Mouse (Mus musculus): ENCODE data around the gene Cacna2d4.
"Not testable (repeated sequence)": the region's sequence is repeated elsewhere in the genome, so short reads cannot be mapped to it uniquely, and the experiment has no call there.

Gene Cacna2d4

DNA sequence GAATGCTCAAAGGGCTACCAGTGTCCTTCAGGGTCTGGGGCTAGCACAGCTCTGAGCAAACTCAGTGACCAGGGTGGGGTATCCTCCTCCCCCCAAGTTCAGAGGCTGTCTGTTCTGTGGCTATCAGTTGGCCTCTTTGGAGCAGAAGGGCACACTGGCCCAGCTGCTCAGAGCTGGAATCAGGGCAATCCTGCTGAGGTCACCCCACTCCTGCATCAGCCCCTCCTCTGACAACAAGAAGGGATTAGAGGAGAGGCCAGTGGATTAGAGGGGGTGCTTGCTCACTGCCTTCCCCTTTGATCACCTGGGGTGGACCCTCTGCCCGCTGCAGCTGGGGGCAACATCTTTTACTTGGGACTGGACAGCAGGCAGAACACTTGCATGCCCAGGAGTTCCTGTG, at the start of gene Cacna2d4:
Cacna2d4 (plus strand) TSS at position 286 of the 400 bp plus-strand sequence.
- no peak for DNase-seq

DNA sequence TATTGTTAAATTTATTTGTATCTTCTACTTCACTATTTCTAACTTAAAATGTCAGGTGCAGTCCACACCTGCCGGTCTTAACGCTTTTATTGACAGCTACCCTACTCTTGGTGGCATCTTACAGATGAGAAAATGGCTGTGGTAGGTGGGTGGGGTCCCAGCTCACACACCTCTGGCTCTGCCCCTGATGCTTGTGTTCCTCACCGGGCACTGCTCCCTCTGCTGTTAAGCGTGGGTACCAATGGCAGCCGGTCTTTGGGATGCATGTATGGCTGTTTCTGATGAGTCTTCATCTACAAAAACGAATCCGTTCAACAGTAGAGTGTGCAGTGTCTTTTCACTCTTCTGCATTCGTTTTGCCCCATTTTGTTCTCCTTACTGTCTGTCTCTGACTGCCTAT, 49.7 kb upstream of the Cacna2d4 start:
- no peak for DNase-seq

DNA sequence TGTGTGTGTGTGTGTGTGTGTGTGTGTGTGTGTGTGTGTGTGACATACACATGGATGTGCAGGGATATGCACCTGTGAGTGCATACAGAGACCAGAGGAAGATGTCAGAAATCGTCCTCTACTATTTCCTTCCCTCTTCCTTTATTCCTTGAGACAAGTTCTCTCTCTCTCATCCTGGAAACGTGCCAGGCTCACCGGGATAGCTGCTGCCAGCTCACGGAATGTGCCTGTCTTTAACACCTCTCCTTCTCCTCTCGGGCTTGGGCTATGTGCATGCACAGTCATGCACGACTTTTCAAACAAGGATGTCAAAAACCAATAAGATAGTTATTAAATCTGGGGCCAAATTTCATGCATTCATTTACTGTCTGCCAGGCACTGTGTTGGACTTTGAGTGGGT, 48.7 kb upstream of the Cacna2d4 start:
- no peak for DNase-seq

DNA sequence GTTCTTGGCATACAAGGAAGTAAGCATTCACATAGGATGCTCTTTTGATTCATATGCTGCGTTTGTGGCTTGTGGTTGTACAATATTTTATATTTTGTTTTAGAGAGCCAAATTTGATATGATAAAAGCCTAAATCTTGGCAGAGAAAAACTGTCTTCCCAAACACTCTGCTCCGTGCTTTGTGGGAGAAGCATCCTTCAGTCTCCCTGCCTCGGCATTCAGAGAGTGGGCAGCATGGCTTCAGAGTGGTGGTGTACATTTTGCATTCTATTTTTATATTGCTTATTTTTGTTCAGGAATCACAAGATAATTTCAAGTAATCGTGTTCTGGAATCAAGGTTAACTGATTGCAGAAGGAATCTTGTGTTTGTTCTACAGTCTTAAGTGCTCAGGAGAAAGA, 44.8 kb upstream of the Cacna2d4 start:
- no peak for DNase-seq

DNA sequence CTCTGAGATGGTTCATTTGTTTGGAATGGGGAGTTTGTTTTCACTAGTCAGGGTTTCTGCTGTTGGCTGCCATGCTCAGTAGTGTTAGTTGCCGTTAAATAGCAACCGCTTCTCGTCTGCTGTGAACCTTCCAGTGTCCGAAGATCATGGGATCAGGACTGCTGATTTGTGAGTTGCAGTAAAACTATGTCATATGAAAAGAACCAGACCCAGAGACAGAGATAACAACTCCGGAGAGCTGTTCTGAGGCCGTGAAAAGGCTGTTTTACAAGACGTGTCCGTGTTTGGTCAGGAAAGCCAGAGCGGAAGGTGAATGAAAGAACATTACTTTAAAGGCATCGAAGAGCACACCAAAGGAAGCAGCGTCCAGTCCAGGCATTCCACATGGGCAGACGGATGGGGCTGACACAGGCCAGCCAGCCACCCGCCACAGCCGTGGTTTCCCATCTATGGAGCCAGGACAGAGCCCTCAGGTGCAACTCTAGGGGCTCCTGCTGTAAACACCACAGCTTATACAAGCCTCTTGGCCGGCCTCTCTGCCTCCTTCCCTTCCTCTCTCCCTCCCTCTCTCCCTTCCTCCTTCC, 42.7 kb upstream of the Cacna2d4 start:
- DNase-seq = no peak

DNA sequence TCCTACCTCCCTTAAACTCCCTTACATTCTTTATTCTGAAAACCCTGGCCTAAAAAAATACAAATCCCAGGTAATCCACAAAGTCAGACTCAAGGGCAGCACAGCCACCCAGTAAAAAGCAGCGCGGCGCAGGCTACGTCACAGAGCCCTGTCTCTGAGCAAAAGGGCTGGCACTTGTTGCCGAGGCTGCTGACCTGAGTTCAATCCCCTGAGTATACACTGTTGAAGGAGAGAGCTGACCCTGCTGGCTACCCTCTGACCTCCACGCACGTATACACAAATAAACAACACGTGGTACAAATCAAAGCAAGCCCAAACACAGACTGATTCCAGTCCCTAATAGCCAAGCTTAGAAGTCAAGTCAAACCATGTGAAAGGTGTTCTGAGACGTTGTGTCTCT, 42.2 kb upstream of the Cacna2d4 start:
- no peak for DNase-seq

DNA sequence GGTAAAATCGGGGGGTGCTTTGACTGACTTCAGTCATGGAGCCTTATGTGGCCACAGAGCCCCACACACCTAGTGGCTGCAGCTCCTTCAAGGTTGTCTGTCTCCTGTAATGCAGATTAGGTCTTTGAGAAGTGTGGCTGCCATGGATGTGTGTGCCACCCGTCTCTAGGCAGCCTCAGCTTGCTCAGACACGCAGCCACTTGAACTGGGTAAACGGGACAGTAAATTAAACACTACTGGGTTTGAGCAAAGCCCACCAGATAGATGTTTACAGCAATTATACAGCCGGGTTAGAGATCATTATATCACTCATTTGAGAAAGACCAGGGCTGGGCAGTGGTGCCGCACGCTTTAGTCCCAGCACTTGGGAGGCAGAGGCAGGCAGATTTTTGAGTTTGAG, 41.7 kb upstream of the Cacna2d4 start:
- DNase-seq = no peak

DNA sequence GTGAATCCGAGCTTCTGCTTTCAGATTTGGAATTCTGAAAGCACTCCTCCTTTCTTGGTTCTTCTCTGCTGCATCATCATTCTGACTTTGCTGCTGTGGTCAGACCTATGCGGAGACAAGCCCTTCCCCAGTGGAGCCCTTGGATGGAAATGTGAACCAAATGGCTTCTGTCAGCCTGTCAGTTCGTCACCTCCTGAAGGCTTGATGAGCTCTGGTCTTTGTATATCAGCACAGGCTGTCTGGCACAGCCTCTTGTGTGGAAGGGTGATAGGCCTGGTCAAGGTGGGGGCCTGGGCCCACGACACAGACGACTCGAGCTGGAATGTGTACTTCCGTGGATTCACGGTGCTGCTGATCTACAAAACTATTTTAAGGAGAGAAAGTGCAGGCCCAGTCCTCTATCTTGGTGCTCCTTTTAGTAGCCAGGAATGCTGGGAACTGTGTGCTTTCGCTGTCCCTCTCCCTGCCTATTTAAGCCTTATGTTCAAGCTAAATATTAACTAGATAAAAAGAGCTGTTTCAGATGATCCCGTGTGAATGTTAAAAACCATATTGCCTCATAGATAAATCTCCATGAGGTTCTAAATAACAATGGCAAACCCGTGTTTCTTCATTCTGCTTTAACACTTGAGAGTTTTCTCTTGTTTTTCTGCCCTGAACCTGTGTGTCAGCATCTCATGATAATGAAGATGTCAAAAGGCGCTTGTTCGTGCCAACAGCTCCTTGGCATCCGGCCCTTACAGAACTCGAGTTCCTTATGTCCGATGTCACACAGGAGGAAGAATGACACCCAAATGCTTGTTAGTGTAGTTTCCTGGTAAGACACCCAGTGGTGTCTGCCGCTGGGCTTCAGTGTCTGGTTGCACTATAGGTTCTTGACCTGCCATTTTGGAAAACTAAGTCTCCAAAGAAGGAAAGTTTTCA, 39.7 kb upstream of the Cacna2d4 start, which contains the start of gene Cacna1c:
Cacna1c (minus strand) TSS at position 37 of the 924 bp plus-strand sequence.
- DNase-seq = no peak

DNA sequence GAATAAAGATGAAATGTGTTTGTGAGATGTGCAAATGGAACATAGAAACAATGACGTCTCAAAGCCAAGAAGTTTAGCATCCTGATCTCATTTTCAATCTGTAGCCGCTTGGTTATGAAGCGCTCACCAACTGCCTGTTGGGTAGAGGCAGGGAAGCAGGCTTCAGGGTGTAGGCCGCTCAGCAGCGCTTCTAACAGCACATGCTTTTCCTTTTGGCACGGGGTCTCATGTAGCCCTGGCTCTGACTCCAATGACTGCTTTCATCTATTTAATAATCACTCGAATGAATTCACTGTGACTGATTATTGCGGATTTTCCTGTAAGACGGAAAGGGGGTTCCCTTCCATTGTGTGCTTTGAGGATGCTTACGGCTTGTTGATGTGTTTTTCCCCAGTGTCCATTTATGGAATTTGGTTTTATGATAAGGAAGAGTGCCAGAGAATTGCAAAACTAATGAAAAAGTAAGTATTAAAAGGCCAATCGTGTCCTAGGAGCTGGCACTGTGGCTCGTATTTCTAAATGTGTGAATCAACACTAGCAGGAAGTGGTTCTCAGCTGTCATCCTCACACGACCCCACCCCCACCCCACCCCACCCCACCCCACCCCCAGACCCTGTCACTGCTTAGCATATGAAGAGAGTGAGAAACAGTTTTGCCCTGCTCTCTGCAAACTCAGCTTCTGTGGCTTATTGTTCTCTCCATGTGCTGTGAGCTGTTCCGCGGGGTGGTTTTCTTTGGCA, 37.6 kb upstream of the Cacna2d4 start:
- DNase-seq = no peak

DNA sequence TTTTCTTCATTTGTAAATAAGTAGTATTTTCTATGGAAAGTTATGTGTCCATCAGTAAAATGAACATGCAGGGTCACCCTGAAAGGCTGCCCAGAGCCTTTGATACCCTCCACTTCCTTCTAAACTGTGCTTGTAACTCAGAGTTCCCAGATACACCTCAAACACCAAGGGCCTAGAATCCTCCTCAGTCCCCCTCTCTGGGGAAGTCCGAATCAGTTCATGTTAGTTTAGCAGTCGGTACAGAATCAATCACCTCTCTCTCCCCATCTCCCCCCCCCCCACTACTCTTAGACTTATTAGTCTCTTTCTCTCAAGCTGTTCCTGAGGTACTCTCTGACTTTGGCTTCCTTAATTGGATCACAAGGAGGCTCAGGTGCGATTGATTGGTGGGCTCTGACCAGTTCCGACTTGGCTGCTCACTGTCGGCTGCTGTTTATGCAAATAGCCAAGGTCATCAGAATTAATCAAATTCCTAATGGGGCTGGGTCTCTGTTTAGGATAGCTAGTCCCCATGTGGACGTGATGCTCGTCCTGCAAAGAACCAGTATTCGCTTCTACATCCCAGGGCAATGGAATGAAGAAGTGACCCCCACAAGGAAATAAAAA, 36.9 kb upstream of the Cacna2d4 start:
- no peak for DNase-seq

DNA sequence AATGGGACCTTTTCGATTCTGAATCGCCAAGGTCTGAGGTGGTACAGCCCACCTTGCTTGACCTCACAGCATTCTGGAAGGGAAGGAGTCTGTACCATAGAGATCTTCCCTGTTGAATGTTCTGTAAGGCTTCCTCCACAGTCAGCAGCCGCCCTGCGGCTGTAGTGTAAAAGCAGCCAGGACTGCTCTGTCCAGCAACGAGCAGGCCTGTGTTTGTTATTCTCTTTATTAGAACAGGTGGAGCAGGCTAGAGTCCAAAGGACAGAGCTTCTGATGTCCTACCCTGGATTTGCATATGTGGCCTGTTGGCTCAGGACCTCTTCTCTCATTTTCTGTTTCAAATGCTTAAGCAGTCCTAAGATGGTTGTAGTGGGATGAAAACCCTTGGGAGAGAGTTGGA, 36.0 kb upstream of the Cacna2d4 start:
- DNase-seq = no peak

DNA sequence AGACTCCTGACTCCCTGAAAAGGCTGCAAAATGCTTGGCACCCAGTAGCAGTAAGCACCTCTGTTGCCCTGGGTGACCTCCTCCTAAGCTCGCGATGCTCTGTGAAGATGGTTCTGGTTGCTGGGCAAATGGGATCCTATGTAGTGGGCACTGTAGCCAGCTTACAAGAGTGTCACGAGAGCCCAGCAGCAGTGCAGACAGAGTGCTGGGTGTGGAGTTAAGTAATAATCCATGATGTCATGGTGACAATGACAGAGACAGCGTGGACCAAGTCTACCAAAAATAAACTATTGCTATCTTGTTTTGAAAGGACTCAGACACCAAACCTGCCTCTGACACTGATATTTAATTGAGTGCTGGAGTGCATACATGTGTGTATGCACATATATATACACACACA, 34.8 kb upstream of the Cacna2d4 start:
- no peak for DNase-seq

DNA sequence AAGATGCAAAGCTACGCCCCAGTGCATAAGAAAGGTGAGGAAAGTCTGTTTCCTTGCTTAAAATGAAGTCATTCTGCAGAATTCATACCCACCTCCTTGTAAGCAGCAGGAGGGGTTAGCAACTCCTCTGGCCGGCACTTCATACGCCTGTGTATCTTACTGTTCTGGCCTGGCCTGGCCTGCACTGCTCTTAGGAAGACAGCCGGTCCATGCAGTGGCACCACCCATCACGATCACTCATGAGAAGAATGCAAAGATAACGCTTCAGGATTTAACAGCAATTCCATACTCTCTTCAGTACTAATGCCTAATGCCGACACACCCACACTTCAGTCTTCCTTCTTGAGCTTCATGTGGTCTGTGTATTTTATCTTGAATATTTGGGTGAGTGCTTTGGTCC, 32.0 kb upstream of the Cacna2d4 start:
- DNase-seq = no peak

DNA sequence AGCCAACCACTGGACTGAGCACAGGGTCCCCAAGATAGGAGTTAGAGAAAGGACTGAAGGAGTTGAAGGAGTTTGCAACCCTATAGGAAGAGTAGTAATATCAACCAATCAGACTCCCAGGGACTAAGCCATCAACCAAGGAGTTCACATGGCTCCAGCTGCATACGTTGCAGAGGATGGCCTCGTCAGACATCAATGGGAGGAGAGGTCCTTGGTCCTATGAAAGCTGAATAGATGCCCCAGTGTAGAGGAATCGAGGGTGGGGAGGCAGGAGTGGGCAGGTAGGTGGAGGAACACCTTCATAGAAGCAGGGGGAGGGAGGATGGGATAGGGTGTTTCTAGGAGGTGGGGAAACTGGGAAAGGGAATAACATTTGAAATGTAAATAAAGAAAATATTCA, 31.4 kb upstream of the Cacna2d4 start:
- no peak for DNase-seq

DNA sequence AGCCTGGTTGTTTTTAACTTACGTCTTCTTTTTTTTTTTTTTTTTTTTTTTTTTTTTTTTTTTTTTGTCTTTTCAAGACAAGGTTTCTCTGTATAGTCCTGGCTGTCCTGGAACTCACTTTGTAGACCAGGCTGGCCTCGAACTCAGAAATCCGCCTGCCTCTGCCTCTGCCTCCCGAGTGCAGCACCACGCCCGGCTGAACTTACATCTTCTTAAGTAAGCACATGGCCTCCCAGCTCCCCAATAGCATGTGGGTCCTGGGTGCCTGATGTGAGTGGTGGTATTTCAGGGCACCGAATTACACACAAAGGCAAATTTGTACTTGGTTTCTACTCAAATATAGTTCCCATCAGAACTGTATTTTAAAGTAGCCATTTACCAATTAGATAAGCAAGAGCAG, 30.3 kb upstream of the Cacna2d4 start:
- not testable (repeated sequence) for DNase-seq

DNA sequence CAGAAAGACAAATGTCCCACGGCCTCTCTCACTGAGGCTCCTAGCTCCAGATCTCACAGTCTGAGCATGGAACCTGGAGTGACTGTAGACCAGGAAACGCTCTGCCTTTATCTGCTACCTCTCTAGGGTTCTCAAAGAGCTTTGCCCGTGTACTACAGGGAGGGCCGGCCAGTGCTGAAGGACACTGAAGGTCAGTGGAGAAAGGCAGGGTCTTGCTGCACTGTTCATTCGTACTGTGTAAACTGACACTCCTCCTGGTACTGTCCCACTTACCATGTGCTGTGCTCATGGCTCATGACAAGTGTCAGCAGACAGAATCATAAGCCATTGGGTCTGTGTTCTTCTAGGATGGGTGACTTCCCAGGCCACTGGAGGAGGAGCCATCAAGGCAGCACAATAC, 23.0 kb upstream of the Cacna2d4 start:
- no peak for DNase-seq

DNA sequence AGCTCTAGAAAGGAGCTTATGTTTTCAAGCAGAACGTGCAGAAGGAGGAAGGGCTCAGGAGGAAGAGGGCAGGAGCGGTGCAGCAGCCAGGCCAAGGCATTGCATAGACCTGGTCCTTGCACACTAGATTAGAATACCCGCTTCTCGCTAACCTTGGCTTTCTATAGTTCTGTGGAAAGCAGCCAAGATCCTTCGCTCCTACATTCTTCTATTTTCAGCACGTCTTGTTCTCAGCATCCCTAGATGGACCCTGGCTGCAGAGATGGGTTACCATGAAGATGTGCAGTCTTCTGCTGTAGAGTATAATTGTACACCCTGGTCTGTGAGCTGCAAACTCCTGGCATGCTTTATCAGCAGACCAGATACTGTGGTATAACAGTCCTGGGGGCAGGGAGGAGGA, 22.1 kb upstream of the Cacna2d4 start:
- no peak for DNase-seq

DNA sequence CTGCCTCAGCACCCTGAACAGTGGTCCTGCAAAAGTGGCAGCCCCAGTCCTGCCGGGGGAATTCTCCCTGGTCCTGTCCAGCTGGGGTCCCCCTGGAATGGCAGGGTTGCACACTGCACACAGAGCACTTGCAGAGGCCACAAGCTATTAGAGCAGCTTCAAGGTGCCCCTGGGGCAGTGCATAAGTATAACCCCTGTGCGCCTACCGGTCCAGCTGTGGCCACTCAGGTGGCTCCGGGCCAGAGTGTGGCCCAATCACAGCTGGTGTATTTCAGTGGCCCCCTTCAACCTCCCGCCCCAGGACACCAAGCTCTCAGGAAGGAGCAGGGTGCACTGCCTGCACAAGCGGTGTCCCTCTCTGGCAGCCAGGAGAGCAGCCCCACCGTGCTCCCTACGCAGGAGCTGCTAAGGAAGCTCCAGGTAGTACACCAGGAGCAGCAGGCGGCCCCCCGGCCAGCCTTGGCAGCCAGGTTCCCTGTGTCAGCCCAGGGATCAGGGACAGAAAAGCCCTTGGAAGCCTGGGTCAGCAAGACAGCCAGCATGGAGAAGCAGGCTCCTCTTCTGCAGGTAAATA, 21.2 kb upstream of the Cacna2d4 start:
- DNase-seq = no peak

DNA sequence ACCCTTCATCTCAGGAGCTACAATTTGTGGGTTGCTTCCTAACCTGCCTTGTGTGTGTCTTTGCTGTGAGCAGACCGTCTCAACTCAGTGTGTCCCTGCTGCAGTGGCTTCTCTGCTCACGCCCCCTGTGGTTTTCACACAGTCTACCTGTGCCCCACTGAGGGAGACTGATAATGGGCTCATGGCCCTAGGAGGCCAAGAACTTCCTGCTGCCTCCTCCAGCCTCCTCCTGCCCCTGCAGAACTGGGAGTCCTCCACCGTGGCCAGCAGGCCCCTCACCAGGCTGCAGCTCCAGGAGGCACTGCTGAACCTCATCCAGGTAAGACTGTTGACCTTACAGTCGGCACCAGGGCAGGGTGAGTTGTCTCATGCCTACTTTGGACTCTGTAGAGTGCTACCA, 18.7 kb upstream of the Cacna2d4 start:
- no peak for DNase-seq

DNA sequence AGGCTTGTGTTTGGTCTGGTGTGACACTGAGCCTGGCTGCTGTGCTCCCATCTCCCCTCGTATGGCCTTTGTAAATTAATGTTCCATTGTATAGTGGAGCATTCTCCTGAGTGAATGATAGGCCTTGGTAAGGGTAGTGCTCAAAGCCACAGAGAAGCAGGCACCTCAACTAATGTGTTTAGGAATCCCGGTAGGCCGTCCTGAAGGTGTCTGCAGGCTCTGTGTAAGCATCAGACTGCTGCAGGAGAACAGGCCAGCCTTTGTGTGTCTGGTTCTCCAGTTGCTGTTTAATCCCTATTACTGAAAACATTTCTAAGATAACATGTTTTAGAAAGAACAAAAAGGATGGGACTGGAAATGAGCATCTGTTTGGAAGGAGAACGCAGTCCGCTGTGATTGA, 17.7 kb upstream of the Cacna2d4 start:
- DNase-seq = no peak

DNA sequence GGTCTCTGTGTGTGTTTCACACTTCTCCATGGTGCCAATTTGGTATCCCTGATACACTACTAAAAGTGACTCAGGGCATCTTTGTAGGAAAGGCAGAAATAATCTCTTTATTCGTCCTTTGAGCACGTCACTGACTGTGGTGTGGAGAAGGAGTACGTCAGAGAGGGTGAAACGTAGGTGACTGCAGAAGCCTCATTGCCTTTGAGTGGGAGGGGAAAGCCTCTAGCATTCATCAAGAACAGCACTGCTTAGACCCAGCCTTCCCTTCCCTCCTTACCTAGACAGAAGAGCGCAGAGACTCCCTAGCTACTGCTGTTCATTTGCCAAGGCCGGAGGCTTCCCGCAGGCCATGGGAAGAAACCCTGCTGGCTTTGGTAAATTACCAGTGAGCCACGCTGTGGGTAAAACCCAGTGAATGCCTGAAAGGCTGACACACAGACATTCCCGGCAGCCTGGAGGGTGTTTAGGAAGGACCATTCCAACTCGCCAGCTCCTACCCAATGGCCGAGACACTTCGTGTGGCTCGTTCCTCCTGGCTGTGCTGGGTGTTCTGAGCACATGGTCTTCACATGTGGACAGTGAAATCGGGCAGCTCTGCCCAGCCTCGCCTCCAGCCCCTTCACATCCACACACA, 17.0 kb upstream of the Cacna2d4 start:
- DNase-seq = no peak

DNA sequence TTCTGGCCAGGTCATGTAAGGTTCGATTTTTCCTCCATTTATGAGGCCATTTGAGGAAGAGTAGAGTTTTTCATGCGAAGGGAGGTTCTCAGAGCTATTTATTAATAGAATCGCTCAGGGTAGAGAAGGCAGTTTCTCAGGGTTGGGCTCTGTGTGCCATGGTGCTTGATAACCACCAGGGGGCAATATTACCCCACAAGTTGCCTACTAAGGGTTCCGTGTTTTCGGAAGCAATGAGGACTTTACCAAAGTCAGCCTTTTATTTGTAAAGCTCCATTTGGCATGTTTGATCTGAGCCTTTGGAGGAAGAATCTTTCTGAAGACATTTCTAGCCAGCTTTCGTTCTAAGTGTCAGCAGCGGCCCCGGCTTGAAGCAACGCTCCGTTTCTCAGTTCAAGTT, 16.0 kb upstream of the Cacna2d4 start:
- DNase-seq = peak; percentile 16
